Mouse (Mus musculus) frontal cortex, postnatal 36 days (tissue): ENCODE measurements around the gene Ehd3.
A peak's percentile ranks its signal among the peaks of the same experiment; 100 is the strongest.

Experiments used
- DNase-seq, 2 experiments: peaks; one replicate each; pipeline ENCODE4 v3.0.0; 2022; ENCODE audit warnings: low spot score in 2 of 2

Gene Ehd3

GRCm38 (mm10) chr17:73803521-73804184 is at the start of gene Ehd3:
Gene Ehd3 (plus strand): TSS chr17:73804134.
- no peak for DNase-seq

- peak; percentile 1 to 10 for DNase-seq
Observed at GRCm38 (mm10) chr17:73770964-73771363, 33.0 kb upstream of the Ehd3 start.

GRCm38 (mm10) chr17:73786642-73787311 is 17.2 kb upstream of the Ehd3 start:
- no peak for DNase-seq

- no peak for DNase-seq
Observed at GRCm38 (mm10) chr17:73790284-73791020, 13.5 kb upstream of the Ehd3 start.

- no peak for DNase-seq
Observed at GRCm38 (mm10) chr17:73796789-73797188, 7.1 kb upstream of the Ehd3 start.

- no peak for DNase-seq
Observed at GRCm38 (mm10) chr17:73797706-73798105, 6.2 kb upstream of the Ehd3 start.

GRCm38 (mm10) chr17:73804592-73805271 is 798 bp downstream of the Ehd3 start:
- peak; percentile 97 to 98 for DNase-seq

GRCm38 (mm10) chr17:73806331-73806730 is 2.4 kb downstream of the Ehd3 start:
- DNase-seq = no peak

GRCm38 (mm10) chr17:73807211-73807610 is 3.3 kb downstream of the Ehd3 start:
- no peak for DNase-seq

- no peak for DNase-seq
Observed at GRCm38 (mm10) chr17:73808431-73808830, 4.5 kb downstream of the Ehd3 start.

GRCm38 (mm10) chr17:73810801-73811200 is 6.9 kb downstream of the Ehd3 start:
- DNase-seq = no peak

GRCm38 (mm10) chr17:73811566-73811965 is 7.6 kb downstream of the Ehd3 start:
- DNase-seq = no peak

GRCm38 (mm10) chr17:73813031-73813660 is 9.2 kb downstream of the Ehd3 start:
- DNase-seq = no peak

GRCm38 (mm10) chr17:73814500-73815190 is 10.7 kb downstream of the Ehd3 start:
- no peak for DNase-seq

- no peak for DNase-seq
Observed at GRCm38 (mm10) chr17:73817697-73818380, 13.9 kb downstream of the Ehd3 start.

- no peak for DNase-seq
Observed at GRCm38 (mm10) chr17:73818936-73819335, 15.0 kb downstream of the Ehd3 start.

GRCm38 (mm10) chr17:73820726-73821125 is 16.8 kb downstream of the Ehd3 start:
- DNase-seq = no peak

GRCm38 (mm10) chr17:73822255-73822654 is 18.3 kb downstream of the Ehd3 start:
- peak in 1 of 2 experiments; percentile 52 for DNase-seq

GRCm38 (mm10) chr17:73823121-73824021 is 19.4 kb downstream of the Ehd3 start:
- no peak for DNase-seq

GRCm38 (mm10) chr17:73824022-73824340 is 20.0 kb downstream of the Ehd3 start:
- DNase-seq = no peak
